Mouse (Mus musculus) lung, embryonic 14.5 days (tissue): Measurements from ENCODE around the gene Bmp7. TPM values are rescaled to one million over a fixed set of nuclear protein-coding genes. Genes with fewer than 3 reads are reported as not detected.
A peak's percentile ranks its signal among the peaks of the same experiment; 100 is the strongest.

Experiments used
- ATAC-seq: fragments of 200-750 bp; cut with Nextera tagmentation; 2 replicates; pipeline ENCODE4 v1.8.0; 2017; ENCODE audit warnings: mild to moderate bottlenecking, moderate TSS enrichment, moderate library complexity; ENCODE audit not compliant: insufficient read depth
- DNase-seq: peaks from one replicate; pipeline ENCODE4 v3.0.0-alpha.2; 2015
- H3K27ac ChIP-seq: fragments of 300-500 bp; sonication (generic); 2 replicates; pipeline ENCODE4 v1.5.1; 2014; ENCODE audit warnings: low read depth, mild to moderate bottlenecking, moderate library complexity
- H3K27me3 ChIP-seq: fragments of 300-500 bp; sonication (generic); 2 replicates; pipeline ENCODE4 v1.6.1; 2014; ENCODE audit warnings: low read length, control low read depth; ENCODE audit not compliant: insufficient read depth
- H3K36me3 ChIP-seq: fragments of 300-500 bp; sonication (generic); 2 replicates; pipeline ENCODE4 v1.6.1; 2014; ENCODE audit warnings: control low read depth; ENCODE audit not compliant: insufficient read depth
- H3K4me1 ChIP-seq: fragments of 300-500 bp; sonication (generic); 2 replicates; pipeline ENCODE4 v1.6.1; 2014; ENCODE audit warnings: antibody characterized with exemption, control low read depth; ENCODE audit not compliant: insufficient read depth
- H3K4me2 ChIP-seq: fragments of 300-500 bp; sonication (generic); 2 replicates; pipeline ENCODE4 v1.6.1; 2014; ENCODE audit warnings: mild to moderate bottlenecking
- H3K4me3 ChIP-seq: fragments of 300-500 bp; sonication (generic); 2 replicates; pipeline ENCODE4 v1.5.1; 2014; ENCODE audit warnings: low read depth, low read length
- H3K9ac ChIP-seq: fragments of 300-500 bp; sonication (generic); 2 replicates; pipeline ENCODE4 v1.6.1; 2014
- H3K9me3 ChIP-seq: fragments of 300-500 bp; sonication (generic); 2 replicates; pipeline ENCODE4 v1.6.1; 2016; ENCODE audit warnings: low read depth, low read length, control low read depth
- CTCF ChIP-seq: IDR thresholded peaks from 2 replicates; pipeline ENCODE4 v1.5.1; 2016; ENCODE audit warnings: antibody characterized with exemption, low read depth
- WGBS: fragments of 180-500 bp; shearing (Covaris S2); extraction: QIAGEN DNeasy Blood & Tissue Kit; methylation state at CpG from one replicate; pipeline ENCODE4 v1.1.7; 2014; 5-methylcytosine and 5-hydroxymethylcytosine counted together
- polyA plus RNA-seq: library from polyadenylated mRNA; unstranded; fragments of >200 nt; fragmentation: Nextera tagmentation; extraction: Ambion mirVana; gene quantifications from 2 replicates; pipeline ENCODE4 v1.2.1, GENCODE M21; 2014

The Bmp7 gene
- polyA plus RNA-seq, 1 experiment from 2014 or later = 10.7 TPM

DNA sequence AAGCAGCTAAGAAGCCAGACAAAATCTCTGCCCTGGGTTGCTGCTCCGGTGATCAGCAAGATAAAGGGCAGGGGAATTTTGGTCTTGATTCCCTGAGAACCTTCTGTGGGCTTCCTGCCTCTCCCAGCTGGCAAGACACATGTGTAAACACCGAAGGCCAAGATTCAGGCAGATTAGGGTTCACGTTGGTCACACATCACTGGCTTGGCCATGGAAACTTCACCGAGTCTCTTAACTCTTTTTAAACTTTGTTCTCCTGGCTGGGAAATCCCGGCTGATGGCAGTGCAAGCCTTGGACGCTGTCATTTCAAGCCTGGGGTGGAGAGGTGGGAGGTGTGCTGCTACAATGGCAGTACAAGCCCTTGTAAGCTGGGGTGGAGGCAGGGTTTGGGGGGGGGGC is 21.1 kb upstream of the Bmp7 start:
- WGBS = 47% methylated on average over 6 of the region's 6 CpGs
- H3K4me1 ChIP-seq = no peaks in the 10 kb centered on the region
- DNase-seq (no peak), ATAC-seq (no peak)
- no peaks in the 10 kb centered on the region for H3K36me3 ChIP-seq
- TF ChIP-seq CTCF = no peak
- H3K27ac ChIP-seq = no peak overlapping the region
- H3K9ac ChIP-seq = no peak overlapping the region
- no peaks in the 10 kb centered on the region for H3K27me3 ChIP-seq
- H3K4me2 ChIP-seq = no peak overlapping the region
- H3K4me3 ChIP-seq = no peak overlapping the region
- H3K9me3 ChIP-seq = 0 out of 2 replicates have a peak, but pooled peaks cover 3% of the 10 kb centered on the region

DNA sequence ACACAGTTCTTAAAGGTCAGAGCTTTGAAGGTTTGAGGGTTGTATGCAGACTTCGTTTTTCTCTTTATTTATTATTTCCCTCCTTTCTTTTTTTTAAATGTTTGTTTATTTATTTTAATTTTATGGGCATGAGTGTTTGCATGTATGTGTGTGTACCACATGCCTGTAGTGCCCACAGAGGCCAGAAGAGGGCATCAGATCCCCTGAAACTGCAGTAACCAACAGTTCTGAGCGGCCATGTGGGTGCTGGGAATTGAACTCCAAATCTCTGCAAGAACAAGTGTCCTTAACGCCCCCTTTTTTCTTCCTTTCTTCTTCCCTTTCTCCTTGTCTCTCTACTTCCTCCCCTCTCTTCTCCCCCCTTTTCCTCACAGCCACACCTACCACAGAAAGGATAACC is 20.2 kb upstream of the Bmp7 start:
- Histone ChIP-seq H3K4me2 (no peak overlapping the region), H3K27ac (no peak overlapping the region), H3K9me3 (0 out of 2 replicates have a peak, but pooled peaks cover 3% of the 10 kb centered on the region), H3K4me3 (no peak overlapping the region), H3K4me1 (no peaks in the 10 kb centered on the region), H3K36me3 (no peaks in the 10 kb centered on the region), H3K27me3 (no peaks in the 10 kb centered on the region), H3K9ac (no peak overlapping the region)
- WGBS = 80% methylated on average over 3 of the region's 3 CpGs
- ATAC-seq (no peak), DNase-seq (no peak)
- TF ChIP-seq CTCF = peak; percentile 22; the same call in 1 of the 2 replicates

DNA sequence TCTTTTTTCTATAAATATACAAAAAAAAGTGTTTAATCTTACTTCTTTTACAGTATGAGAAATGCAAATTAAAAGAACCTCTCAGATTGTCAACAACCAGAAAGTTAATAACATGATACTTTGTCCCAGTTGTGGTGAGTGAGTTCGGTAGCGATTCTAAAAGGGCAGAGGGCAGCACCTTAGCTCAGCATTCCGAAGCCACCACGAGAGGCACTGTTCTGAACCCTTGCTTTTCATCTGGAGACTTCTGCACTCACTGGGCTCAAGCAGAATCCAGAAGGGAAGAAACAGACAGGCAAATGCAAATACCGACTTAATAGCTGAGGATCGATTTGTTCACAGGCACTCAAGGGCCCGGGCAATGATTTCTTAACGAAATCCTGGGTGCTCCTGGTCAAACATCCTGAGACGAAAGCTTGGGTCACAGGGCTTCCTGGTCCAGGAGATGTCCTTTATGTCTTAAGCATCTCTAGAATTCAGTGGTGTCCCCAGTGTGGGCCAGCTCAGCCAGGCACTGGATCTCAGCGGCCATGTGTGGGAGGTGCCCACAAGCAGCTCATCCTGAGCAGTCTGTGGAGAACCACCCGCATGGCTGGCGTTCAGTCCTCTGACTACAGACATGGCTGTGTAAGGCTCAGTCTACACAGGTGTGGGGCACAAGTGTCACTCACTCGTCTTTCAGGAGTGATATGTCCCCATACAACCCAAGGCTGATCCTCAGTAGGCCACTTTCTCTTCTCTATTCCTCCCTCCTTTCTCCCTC is 19.1 kb upstream of the Bmp7 start:
- ATAC-seq = 0 out of 2 replicates have a peak, but pooled peaks have one; percentile 22

DNA sequence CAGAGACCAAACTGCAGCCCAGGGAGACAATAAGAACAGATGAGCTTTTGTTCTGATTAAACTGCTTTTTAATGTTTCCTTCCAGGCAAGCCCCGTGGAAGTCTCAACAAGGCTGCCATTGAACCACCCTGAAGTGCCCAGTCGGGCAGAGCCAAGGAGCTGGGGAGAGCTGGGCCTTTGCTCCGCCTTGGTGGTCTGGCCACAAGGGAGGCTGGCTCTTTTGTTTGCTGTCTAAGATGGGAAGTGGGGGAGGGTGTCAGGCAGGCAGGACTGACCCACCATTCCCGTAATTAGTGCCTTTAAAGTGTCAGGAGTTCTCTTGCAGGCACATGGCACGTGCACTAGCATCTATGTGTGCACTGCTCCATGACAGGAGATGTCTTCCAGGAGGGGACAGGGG is 18.5 kb upstream of the Bmp7 start:
- no peak for TF ChIP-seq CTCF
- ATAC-seq (0 out of 2 replicates have a peak, but pooled peaks have one; percentile 49), DNase-seq (peak; percentile 43)
- Histone ChIP-seq H3K4me1 (no peaks in the 10 kb centered on the region), H3K4me3 (no peak overlapping the region), H3K4me2 (no peak overlapping the region), H3K27me3 (no peaks in the 10 kb centered on the region), H3K9me3 (0 out of 2 replicates have a peak, but pooled peaks cover 3% of the 10 kb centered on the region), H3K9ac (no peak overlapping the region), H3K36me3 (no peaks in the 10 kb centered on the region), H3K27ac (0 out of 2 replicates have a peak overlapping the region, but pooled peaks have one; percentile 26)
- WGBS = 11% methylated on average over 5 of the region's 5 CpGs

More for the DNA sequence above, 19.1 kb upstream of the Bmp7 start:
- Histone ChIP-seq H3K4me3 (no peak overlapping the region), H3K4me1 (no peaks in the 10 kb centered on the region), H3K36me3 (no peaks in the 10 kb centered on the region), H3K27ac (no peak overlapping the region), H3K9me3 (0 out of 2 replicates have a peak, but pooled peaks cover 3% of the 10 kb centered on the region), H3K9ac (no peak overlapping the region), H3K4me2 (no peak overlapping the region), H3K27me3 (no peaks in the 10 kb centered on the region)
- WGBS = 43% methylated on average over 13 of the region's 13 CpGs
- no peak for DNase-seq
- peak; percentile 36 for TF ChIP-seq CTCF

DNA sequence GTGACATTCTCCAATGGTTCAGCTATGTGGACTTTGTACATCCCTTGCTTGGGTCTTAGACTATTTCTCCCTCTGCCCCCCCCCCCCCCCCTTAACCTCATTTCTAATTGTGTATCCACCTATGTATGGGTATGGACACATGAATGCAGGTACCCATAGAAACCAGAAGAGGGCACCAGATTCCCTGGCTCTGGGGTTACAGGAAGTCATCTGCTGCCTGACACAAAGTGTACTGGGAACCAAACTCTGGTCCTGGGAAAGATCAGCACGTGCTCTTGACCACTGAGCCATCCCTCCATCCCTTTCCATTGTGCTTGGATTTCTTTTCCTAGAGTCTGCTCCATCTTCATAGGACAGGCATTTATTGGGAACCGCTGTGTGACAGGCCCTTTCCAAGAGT is 11.9 kb upstream of the Bmp7 start:
- Histone ChIP-seq H3K4me3 (no peak overlapping the region), H3K36me3 (no peaks in the 10 kb centered on the region), H3K27ac (no peak overlapping the region), H3K9ac (no peak overlapping the region), H3K4me1 (no peaks in the 10 kb centered on the region), H3K4me2 (no peak overlapping the region), H3K9me3 (peaks cover under 1% of the 10 kb centered on the region; the same call in 1 of the 2 replicates), H3K27me3 (no peaks in the 10 kb centered on the region)
- 72% methylated on average over 2 of the region's 2 CpGs for WGBS
- ATAC-seq = no peak
- TF ChIP-seq CTCF = 0 out of 2 replicates have a peak, but pooled peaks have one; percentile 10
- DNase-seq = no peak

DNA sequence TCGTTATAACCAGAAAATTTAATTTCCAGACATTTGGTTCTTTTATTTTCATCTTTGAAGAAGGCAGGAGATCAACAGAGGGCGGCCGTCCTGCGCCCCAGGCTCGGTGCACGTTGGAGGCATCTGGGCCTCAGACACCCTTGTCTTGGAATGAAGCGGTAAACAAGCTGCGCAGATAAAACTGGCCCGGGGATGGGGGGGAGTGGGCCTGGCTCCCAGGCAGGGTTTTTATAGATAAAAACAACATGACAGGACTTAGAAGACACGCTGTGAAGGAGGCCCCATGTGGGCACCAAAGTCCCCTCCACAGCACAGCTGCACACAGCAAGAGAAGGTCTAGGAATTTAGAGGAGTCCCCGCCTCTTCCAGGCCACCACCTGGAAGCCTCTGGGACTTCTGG is 10.6 kb upstream of the Bmp7 start:
- H3K27me3 ChIP-seq = no peaks in the 10 kb centered on the region
- peak; percentile 62 for DNase-seq
- no peak for TF ChIP-seq CTCF
- H3K36me3 ChIP-seq = no peaks in the 10 kb centered on the region
- peak; percentile 55 for ATAC-seq
- H3K27ac ChIP-seq = peak overlapping the region; percentile 5; the same call in 1 of the 2 replicates
- H3K4me2 ChIP-seq = no peak overlapping the region
- 16% methylated on average over 11 of the region's 11 CpGs for WGBS
- no peaks in the 10 kb centered on the region for H3K4me1 ChIP-seq
- no peak overlapping the region for H3K9ac ChIP-seq
- no peaks in the 10 kb centered on the region; the same call in 1 of the 2 replicates for H3K9me3 ChIP-seq
- no peak overlapping the region for H3K4me3 ChIP-seq

DNA sequence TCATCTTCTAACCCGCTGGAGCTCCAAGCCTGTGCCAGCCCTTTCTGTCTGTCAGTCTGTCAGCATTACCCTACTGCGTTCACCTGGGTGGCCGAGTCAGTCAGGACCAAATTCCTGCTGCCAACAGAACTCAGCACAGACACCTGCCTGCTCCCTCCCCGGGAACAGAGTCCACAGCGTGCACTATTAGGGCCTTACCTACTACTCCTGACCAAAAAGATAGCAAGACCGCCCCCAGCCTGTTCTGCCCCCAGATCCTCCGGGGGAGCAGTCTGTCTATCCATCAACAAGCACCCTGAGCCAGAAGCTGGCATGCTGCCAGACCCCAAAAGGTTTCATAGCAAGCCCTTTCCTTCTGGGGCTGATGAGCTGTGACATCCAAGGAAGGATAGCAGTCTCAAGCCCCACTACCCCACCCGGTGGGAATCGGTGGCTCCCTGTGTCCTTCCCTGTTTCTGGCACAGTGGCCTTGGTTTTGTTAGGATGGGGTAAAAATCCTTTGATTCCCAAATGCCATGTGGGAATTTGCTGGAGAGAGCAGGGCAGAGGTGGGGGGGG is 10.1 kb upstream of the Bmp7 start:
- no peak overlapping the region for H3K9ac ChIP-seq
- no peak overlapping the region for H3K27ac ChIP-seq
- WGBS = 48% methylated on average over 9 of the region's 9 CpGs
- no peaks in the 10 kb centered on the region for H3K4me1 ChIP-seq
- no peak overlapping the region for H3K4me3 ChIP-seq
- no peak for TF ChIP-seq CTCF
- H3K36me3 ChIP-seq = no peaks in the 10 kb centered on the region
- H3K9me3 ChIP-seq = no peaks in the 10 kb centered on the region; the same call in 1 of the 2 replicates
- no peaks in the 10 kb centered on the region for H3K27me3 ChIP-seq
- no peak overlapping the region for H3K4me2 ChIP-seq
- ATAC-seq (peak; percentile 36), DNase-seq (peak; percentile 64)
